Mouse (Mus musculus): ENCODE data around the gene Rhobtb3. TPM values are rescaled to one million over a fixed set of nuclear protein-coding genes. Genes with fewer than 3 reads are reported as not detected.

The Rhobtb3 gene
- polyA plus RNA-seq, 1 experiment from 2014 or later = 33.1 TPM

Other genes with a start within 250 kb of the Rhobtb3 start
- 1.5 and 1.6 TPM in 2 replicates for gene Ell2, start 237.2 kb downstream of the Rhobtb3 start, polyA plus RNA-seq (2015; fragmentation: Nextera tagmentation; extraction: Ambion mirVana)
- gene Glrx, start 104.1 kb downstream of the Rhobtb3 start, polyA plus RNA-seq (2015; fragmentation: Nextera tagmentation; extraction: Ambion mirVana) = 30.4 and 32.2 TPM in 2 replicates
- 1.8 and 2.6 TPM in 2 replicates for gene Spata9, start 23.2 kb upstream of the Rhobtb3 start, polyA plus RNA-seq (2015; fragmentation: Nextera tagmentation; extraction: Ambion mirVana)
- 16.7 and 20.2 TPM in 2 replicates for gene Rfesd, start 74.8 kb upstream of the Rhobtb3 start, polyA plus RNA-seq (2015; fragmentation: Nextera tagmentation; extraction: Ambion mirVana)
- 1.5 and 1.8 TPM in 2 replicates for gene Gpr150, start 113.1 kb upstream of the Rhobtb3 start, polyA plus RNA-seq (2015; fragmentation: Nextera tagmentation; extraction: Ambion mirVana)
- gene Arsk, start 154.7 kb upstream of the Rhobtb3 start, polyA plus RNA-seq (2015; fragmentation: Nextera tagmentation; extraction: Ambion mirVana) = 4.3 and 4.6 TPM in 2 replicates
- 12.9 and 14.2 TPM in 2 replicates for gene Ttc37, start 154.8 kb upstream of the Rhobtb3 start, polyA plus RNA-seq (2015; fragmentation: Nextera tagmentation; extraction: Ambion mirVana)